Mouse (Mus musculus) cerebellum, adult 2 months (tissue): ENCODE measurements at regions not wholly inside any gene's neighbourhood (a gene's known extent, or its start where the extent isn't known, plus 50 kb on each side); places are given as distances from the start of the nearest gene placed in this dataset.

Experiments used
- DNase-seq, 2 experiments: peaks; one replicate each; pipeline ENCODE4 v3.0.0; 2021
- H3K27ac ChIP-seq: fragments of 200-500 bp; 2 replicates; pipeline ENCODE4 v1.5.1; 2012; ENCODE audit warnings: low read length, control low read depth, inconsistent platforms; ENCODE audit not compliant: insufficient read depth
- H3K27me3 ChIP-seq: fragments of 200-500 bp; 2 replicates; pipeline ENCODE4 v1.6.1; 2012; ENCODE audit warnings: inconsistent platforms, mild to moderate bottlenecking, low read length, moderate library complexity; ENCODE audit not compliant: control insufficient read depth, insufficient read depth
- H3K4me1 ChIP-seq: fragments of 200-500 bp; 2 replicates; pipeline ENCODE4 v1.6.1; 2011; ENCODE audit warnings: low read length; ENCODE audit not compliant: control insufficient read depth, insufficient read depth
- H3K4me3 ChIP-seq: fragments of 200-500 bp; replicated peaks from 2 replicates; pipeline ENCODE3; 2011; ENCODE audit warnings: mild to moderate bottlenecking, low read depth, low read length, control low read depth; ENCODE audit not compliant: insufficient read depth
- CTCF ChIP-seq: fragments of 200-500 bp; IDR thresholded peaks from 2 replicates; pipeline ENCODE4 v1.5.1; 2011; ENCODE audit warnings: low read depth, mild to moderate bottlenecking, control low read depth, low read length, moderate library complexity, borderline replicate concordance; ENCODE audit not compliant: insufficient read depth
- POLR2A ChIP-seq: fragments of 200-500 bp; IDR thresholded peaks from 2 replicates; pipeline ENCODE4 v1.6.1; 2011; ENCODE audit warnings: low read length, control low read depth, borderline replicate concordance; ENCODE audit not compliant: insufficient read depth
- WGBS: fragments of 180-500 bp; shearing (Covaris S2); methylation state at CpG from one replicate; pipeline ENCODE4 v1.1.7; 2018; 5-methylcytosine and 5-hydroxymethylcytosine counted together

GRCm38 (mm10) chr19:27514267-27514666 lies 84.6 kb upstream of the Pum3 start:
- Histone ChIP-seq H3K27ac (no peak overlapping the region), H3K27me3 (no peaks in the 10 kb centered on the region; the same call in 1 of the 2 replicates), H3K4me3 (no peak overlapping the region), H3K4me1 (peaks cover 3% of the 10 kb centered on the region; the same call in 1 of the 2 replicates)
- no peak for DNase-seq
- TF ChIP-seq CTCF (no peak), POLR2A (no peak)
- WGBS, result 87% methylated on average over 3 of the region's 3 CpGs

GRCm38 (mm10) chr19:27513535-27513934 lies 83.9 kb upstream of the Pum3 start:
- 89% methylated on average over 1 of the region's 1 CpGs for WGBS
- Histone ChIP-seq H3K4me1 (peaks cover 3% of the 10 kb centered on the region; the same call in 1 of the 2 replicates), H3K27me3 (no peaks in the 10 kb centered on the region; the same call in 1 of the 2 replicates), H3K27ac (no peak overlapping the region), H3K4me3 (no peak overlapping the region)
- TF ChIP-seq CTCF, result no peak
- TF ChIP-seq POLR2A, result no peak
- no peak for DNase-seq

GRCm38 (mm10) chr19:27511340-27511739 lies 81.7 kb upstream of the Pum3 start:
- H3K4me1 ChIP-seq, result peaks cover 3% of the 10 kb centered on the region; the same call in 1 of the 2 replicates
- no peaks in the 10 kb centered on the region; the same call in 1 of the 2 replicates for H3K27me3 ChIP-seq
- 86% methylated on average over 6 of the region's 6 CpGs for WGBS
- H3K27ac ChIP-seq, result no peak overlapping the region
- H3K4me3 ChIP-seq, result no peak overlapping the region
- DNase-seq, result no peak
- TF ChIP-seq POLR2A (no peak), CTCF (no peak)

GRCm38 (mm10) chr19:27509956-27510639 lies 80.5 kb upstream of the Pum3 start:
- Histone ChIP-seq H3K4me3 (no peak overlapping the region), H3K27ac (no peak overlapping the region), H3K27me3 (no peaks in the 10 kb centered on the region; the same call in 1 of the 2 replicates), H3K4me1 (peaks cover 3% of the 10 kb centered on the region; the same call in 1 of the 2 replicates)
- peak; percentile 60 to 78 for DNase-seq
- WGBS, result 3% methylated on average over 6 of the region's 6 CpGs
- TF ChIP-seq CTCF (no peak), POLR2A (no peak)

- no peak for DNase-seq
- WGBS, result 85% methylated on average over 4 of the region's 4 CpGs
- TF ChIP-seq POLR2A (no peak), CTCF (no peak)
- H3K27me3 ChIP-seq, result no peaks in the 10 kb centered on the region
- H3K27ac ChIP-seq, result no peak overlapping the region
- H3K4me3 ChIP-seq, result no peak overlapping the region
- H3K4me1 ChIP-seq, result no peaks in the 10 kb centered on the region
These were observed 68.7 kb upstream of the Pum3 start for GRCm38 (mm10) chr19:27498278-27498677.

GRCm38 (mm10) chr19:27492468-27492867 lies 62.8 kb upstream of the Pum3 start:
- Histone ChIP-seq H3K4me1 (no peaks in the 10 kb centered on the region), H3K27ac (no peak overlapping the region), H3K27me3 (no peaks in the 10 kb centered on the region; the same call in 1 of the 2 replicates), H3K4me3 (no peak overlapping the region)
- WGBS, result 73% methylated on average over 8 of the region's 8 CpGs
- TF ChIP-seq POLR2A (no peak), CTCF (no peak)
- no peak for DNase-seq

GRCm38 (mm10) chr19:27491873-27492272 lies 62.2 kb upstream of the Pum3 start:
- TF ChIP-seq CTCF (no peak), POLR2A (no peak)
- WGBS, result 88% methylated on average over 5 of the region's 5 CpGs
- Histone ChIP-seq H3K4me3 (no peak overlapping the region), H3K4me1 (no peaks in the 10 kb centered on the region), H3K27ac (no peak overlapping the region), H3K27me3 (no peaks in the 10 kb centered on the region; the same call in 1 of the 2 replicates)
- DNase-seq, result no peak

GRCm38 (mm10) chr19:27489053-27489452 lies 59.4 kb upstream of the Pum3 start:
- no peaks in the 10 kb centered on the region; the same call in 1 of the 2 replicates for H3K27me3 ChIP-seq
- 96% methylated on average over 4 of the region's 4 CpGs for WGBS
- H3K4me3 ChIP-seq, result no peak overlapping the region
- H3K4me1 ChIP-seq, result no peaks in the 10 kb centered on the region
- TF ChIP-seq POLR2A (no peak), CTCF (no peak)
- no peak overlapping the region for H3K27ac ChIP-seq
- no peak for DNase-seq
